Mouse (Mus musculus) heart, postnatal 4 days (tissue): ENCODE data around the gene Slc26a11. TPM values are rescaled to one million over a fixed set of nuclear protein-coding genes. Genes with fewer than 3 reads are reported as not detected.

Source experiments
- DNase-seq: peaks from one replicate; pipeline ENCODE4 v3.0.0; 2021
- total RNA-seq, 2 experiments: library from RNA; stranded (reverse); gene quantifications; 2 replicates each; pipeline ENCODE4 v1.2.3; 2021

The Slc26a11 gene
- 1 to 10 TPM; 3.0 to 3.9 TPM for total RNA-seq

DNA sequence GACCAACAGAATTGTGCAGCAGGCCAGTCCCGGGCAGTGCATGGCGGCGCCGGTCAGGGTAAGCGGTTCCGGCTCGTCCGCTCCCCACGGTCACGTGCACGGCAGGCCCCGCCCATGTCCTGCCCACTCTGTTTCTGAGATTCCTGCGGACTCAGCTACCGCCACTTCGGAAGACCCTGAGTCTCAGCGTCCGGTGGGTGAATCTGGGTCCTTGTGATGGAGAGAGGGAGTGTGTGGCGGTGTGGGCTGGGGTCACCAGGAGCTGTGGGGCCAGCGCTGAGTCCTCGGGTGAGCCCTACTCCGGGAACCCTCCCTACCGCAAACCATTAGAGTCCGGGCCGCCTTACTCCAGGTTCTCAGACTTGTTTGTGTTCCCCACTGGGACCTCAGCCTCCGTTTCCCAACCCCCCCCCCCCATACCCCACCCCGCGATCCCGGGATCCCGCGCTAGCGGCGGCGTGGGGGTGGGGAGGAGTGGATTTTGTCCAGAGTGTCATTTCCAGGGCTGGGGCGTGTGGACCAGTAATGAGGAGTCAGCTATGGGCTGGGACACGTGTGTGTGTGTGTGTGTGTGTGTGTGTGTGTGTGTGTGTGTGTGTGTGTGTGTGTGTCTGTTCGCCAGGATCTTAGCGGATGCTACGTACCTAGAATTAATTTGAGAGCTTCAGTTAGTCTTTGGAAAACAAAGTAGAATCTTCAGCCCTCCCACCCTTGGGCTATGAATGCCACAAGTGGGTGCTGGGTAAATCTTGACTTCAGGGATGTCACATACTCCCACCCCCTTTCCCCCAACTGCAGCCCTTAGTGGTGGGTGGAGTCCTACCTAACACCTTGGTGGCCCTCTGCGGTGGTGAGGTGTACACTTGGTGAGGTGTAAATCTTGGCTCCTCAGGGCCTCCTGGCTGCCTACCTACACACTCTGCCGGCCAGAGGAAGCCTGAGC, at the start of gene Slc26a11, which contains the start of gene Sgsh:
Gene Slc26a11, plus strand, starts transcription at position 115 of the 943 bp plus-strand sequence.
Gene Sgsh, minus strand, starts transcription at position 94 of the 943 bp plus-strand sequence.
- peak; percentile 91 for DNase-seq

- no peak for DNase-seq
Measured at GRCm38 (mm10) chr11:119306762-119307657, 48.3 kb upstream of the Slc26a11 start.

- no peak for DNase-seq
Measured at GRCm38 (mm10) chr11:119307658-119307867, 47.8 kb upstream of the Slc26a11 start, which contains the start of gene Card14. TSS of gene Card14 (plus strand) at chr11:119307768.

DNA sequence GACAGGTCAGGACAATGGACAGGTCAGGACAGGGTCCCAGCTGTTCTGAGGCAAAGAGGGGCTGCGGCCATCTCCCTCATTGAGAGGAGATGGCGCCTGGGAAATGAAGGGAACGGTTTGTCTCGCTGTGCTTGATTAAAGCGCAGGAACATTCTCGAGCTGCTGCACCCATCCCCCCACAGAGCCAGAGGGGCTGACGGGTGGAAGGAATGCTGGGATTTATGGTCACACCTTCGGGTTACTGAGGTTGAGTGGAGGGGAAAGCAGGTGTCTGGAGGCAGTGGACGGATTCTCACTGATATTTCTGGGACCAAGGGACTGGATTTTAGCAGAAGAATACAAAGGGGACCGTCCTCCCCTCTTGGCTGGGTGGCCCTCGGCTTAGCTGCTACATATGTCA, 47.4 kb upstream of the Slc26a11 start:
- no peak for DNase-seq

GRCm38 (mm10) chr11:119310621-119311020, 44.7 kb upstream of the Slc26a11 start:
- DNase-seq: no peak

GRCm38 (mm10) chr11:119314252-119314936, 41.0 kb upstream of the Slc26a11 start:
- no peak for DNase-seq

DNA sequence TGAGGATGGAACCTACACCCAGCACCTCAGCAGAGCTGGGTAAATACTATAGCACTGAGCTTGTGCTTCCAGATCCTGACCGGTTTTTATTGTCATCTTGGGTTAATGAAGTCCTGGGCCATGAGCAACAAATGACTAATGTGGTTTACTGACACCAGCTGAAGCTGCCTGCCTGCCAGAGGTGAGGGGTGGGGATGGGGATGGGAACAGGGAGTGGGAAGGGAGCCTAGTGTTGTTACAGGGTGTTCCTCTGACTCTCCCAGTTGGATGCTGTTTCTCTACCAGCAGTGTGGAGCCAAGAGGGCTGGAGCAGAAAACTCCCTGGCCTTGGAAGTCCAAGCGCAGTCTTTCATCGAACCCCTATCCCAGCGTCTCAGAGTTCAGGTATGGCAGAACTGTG, 38.6 kb upstream of the Slc26a11 start:
- no peak for DNase-seq

DNA sequence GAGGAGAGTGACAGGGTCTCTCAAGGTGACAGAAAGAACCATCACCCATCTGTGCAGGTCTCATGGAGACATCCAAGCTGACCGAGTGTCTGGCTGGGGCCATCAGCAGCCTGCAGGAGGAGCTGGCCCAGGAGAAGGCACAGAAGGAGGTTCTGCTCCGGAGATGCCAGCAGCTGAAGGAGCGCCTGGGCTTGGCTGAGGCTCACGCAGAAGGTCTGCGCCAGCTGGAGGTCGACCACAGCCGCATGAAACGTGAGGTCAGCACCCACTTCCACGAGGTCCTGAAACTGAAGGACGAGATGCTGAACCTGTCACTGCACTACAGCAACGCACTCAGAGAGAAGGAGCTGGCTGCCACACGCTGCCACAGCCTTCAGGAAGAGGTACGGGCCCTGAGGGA, 32.8 kb upstream of the Slc26a11 start:
- no peak for DNase-seq

DNA sequence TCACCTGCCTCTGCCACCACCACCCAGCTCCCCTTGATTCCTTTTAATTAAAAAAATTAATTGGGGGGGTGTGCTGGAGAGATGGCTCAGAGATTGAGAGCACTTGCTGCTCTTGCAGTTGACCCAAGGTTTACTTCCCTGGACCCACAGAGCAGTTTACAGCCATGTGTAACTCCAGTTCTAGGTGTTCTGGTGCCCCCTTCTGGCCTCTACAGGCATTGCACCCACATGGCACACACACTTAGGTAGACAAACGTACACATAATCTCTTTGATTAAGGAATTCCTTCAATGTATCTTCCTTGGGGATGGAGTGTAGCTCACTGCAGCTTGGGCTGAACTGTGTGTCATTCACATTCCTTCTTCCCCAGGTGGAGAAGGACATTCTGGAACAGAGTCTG, 30.3 kb upstream of the Slc26a11 start:
- DNase-seq: no peak

DNA sequence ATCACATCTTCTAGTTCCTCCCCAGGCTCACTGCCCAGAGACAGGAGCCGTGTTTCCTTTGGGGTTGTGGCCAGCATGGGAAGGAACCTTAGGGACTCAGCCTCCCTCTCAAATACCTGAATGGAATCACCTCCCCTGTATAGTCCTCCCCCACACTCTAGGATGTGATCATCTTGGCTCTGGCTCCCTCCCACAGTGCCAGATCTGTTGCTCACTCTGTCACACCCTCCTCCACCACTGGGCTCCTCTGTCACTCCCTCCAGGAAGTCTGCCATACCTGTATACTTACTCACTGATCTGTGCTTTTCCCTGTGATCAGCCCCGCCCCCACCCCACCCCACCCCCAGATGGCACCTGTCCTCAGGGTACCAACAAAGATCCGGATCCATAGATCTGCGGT, 24.8 kb upstream of the Slc26a11 start:
- DNase-seq: no peak

- DNase-seq: no peak
Measured at GRCm38 (mm10) chr11:119331970-119332369, 23.4 kb upstream of the Slc26a11 start.

DNA sequence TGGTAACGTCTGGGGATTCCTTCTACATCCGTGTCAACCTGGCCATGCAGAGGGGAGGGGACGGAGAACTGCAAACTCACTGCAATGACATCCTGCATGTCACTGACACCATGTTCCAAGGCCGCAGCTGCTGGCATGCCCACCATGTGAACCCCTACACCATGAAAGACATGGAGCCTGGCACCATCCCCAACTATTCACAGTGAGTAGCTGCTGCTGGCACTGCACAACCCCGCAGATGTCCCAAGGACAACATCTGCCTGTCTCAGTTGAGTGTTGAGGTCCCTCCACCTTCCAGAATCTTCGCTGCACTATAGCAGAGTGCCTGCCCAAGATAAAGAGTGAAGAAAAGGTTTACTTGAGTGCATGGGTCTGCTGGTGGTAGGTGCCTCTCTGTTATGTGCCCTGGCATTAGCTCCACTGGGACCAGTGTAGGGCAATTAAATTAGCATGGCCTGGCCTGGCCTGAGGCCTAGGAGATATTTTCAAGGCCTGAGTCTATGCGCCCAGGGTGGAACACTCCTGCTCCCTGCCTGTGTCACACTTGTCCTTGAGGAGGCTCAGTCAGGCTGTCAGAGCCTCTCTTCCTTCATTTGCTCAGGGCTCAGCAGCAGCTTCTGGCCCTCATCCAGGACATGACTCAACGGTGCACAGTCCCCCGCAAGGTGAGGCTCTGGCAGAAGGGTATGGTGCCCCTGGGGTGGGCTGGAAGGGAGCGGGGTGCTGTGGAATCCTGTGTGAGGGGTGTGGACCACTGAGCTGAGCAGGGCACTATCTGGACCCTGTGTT, 16.9 kb upstream of the Slc26a11 start:
- DNase-seq: no peak

- DNase-seq: no peak
Measured at GRCm38 (mm10) chr11:119339179-119339578, 16.2 kb upstream of the Slc26a11 start.

DNA sequence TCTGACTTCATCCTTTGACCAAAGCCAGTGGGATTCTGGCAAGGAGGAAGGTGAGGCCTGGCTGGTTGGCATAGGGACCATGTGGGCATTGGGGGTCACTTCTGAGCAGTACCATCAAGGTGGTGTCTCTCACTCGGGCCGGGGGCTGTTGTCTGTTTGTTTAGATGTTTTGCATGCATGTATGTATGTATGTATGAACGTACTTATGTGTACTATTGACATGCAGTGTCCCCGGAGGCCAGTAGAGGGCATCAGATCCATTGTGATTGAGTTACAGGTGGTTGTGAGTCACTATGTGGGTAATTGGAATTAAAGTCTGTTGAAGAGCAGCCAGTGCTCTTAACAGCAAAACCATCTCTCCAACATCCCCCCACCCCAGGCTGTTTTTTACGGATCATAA, 15.7 kb upstream of the Slc26a11 start:
- peak; percentile 80 for DNase-seq

DNA sequence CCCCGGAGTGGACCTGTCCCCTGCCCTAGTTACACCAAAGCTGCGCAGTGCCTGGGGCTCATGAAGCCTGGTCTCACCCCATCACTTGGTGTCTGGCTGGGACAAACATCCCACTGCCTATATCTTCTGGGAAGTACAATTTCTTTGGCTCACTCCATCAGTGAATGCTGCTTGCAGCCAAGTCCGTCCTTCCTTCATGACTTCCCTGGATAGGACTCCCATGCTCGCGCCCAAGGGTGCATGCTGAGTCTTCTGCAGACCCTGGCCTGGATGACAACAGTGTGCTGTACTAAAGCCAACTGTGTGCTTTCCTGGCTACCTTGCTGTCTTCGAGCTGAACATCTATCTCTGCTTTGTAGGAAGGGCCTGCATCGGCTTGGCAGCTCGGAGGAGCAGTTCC, 11.2 kb upstream of the Slc26a11 start:
- no peak for DNase-seq

- no peak for DNase-seq
Measured at GRCm38 (mm10) chr11:119344865-119345264, 10.5 kb upstream of the Slc26a11 start.

DNA sequence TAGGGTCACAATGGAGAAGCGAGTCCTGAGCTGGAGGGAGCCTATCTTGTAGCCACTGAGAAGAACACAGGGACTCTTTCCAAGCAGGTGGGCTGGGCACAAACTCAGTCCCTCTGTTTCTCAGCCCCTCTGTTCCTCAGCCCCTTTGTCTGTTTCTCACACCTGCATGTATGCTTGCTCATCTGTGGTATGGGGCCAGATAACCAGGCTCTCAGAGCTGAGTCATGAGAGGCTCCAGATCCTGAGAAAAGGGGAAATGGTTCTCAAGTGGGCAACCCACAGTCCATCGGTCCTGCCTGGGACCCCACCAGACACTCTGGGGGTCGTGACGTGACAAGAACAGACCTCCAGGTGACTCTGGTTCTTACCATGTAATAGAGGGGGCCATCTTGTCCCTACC, 8.2 kb upstream of the Slc26a11 start:
- no peak for DNase-seq

- DNase-seq: no peak
Measured at GRCm38 (mm10) chr11:119352113-119352512, 3.2 kb upstream of the Slc26a11 start.

DNA sequence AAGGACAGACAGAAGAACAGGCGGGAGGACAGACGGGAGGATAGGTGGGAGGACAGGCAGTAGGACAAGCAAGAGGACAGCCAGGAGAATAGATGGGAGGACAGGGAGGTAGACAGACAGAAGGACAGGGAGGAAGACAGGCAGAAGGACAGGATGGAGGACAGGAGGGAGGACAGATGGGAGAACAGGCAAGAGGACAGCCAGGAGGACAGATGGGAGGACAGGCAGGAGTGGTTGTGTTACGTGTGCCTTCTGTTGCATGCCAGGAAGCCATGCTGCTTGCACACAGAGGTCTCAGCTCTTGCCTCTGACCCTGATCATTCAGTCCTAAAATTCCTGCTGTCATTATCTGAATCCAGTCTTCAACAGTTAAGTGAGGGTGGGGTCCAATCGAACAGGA, 1.4 kb upstream of the Slc26a11 start:
- no peak for DNase-seq

- peak; percentile 56 for DNase-seq
Measured at GRCm38 (mm10) chr11:119354798-119355442, 437 bp upstream of the Slc26a11 start.

GRCm38 (mm10) chr11:119359089-119359488, 3.7 kb downstream of the Slc26a11 start:
- no peak for DNase-seq
